Mouse (Mus musculus) heart, embryonic 14.5 days (tissue): ENCODE results near the gene Bves. TPM values are rescaled to one million over a fixed set of nuclear protein-coding genes. Genes with fewer than 3 reads are reported as not detected.

Experiments used
- ATAC-seq: fragments of 200-750 bp; cut with Nextera tagmentation; 2 replicates; pipeline ENCODE4 v1.8.0; 2017; ENCODE audit warnings: low read depth, moderate TSS enrichment; ENCODE audit not compliant: insufficient number of reproducible peaks, insufficient read depth, low FRiP score
- H3K27ac ChIP-seq, 2 experiments: fragments of 200-500 bp in 1 of 2; fragments of 300-500 bp in 1 of 2; sonication (generic) in 1 of 2; replicated peaks in 1 of 2; 2 replicates each; pipeline ENCODE4 v1.5.1; 2012 to 2014; ENCODE audit warnings: low read depth in 2 of 2, low read length in 2 of 2, control low read depth in 1 of 2, mild to moderate bottlenecking in 1 of 2, mixed read lengths in 1 of 2; ENCODE audit not compliant: control insufficient read depth in 1 of 2, insufficient read depth in 1 of 2
- H3K27me3 ChIP-seq: fragments of 300-500 bp; sonication (generic); 2 replicates; pipeline ENCODE4 v1.6.1; 2014; ENCODE audit warnings: mild to moderate bottlenecking, low read length, control low read depth; ENCODE audit not compliant: control insufficient read depth, insufficient read depth
- H3K36me3 ChIP-seq: fragments of 300-500 bp; sonication (generic); 2 replicates; pipeline ENCODE4 v1.6.1; 2014; ENCODE audit warnings: mild to moderate bottlenecking, control low read depth, low read length, mixed read lengths; ENCODE audit not compliant: control insufficient read depth, insufficient read depth
- H3K4me1 ChIP-seq, 2 experiments: fragments of 200-500 bp in 1 of 2; fragments of 300-500 bp in 1 of 2; sonication (generic) in 1 of 2; 2 replicates each; pipeline ENCODE4 v1.6.1; 2012 to 2014; ENCODE audit warnings: low read length in 2 of 2, control low read depth in 1 of 2, mixed read lengths in 1 of 2; ENCODE audit not compliant: control insufficient read depth in 2 of 2, insufficient read depth in 2 of 2
- H3K4me2 ChIP-seq: fragments of 300-500 bp; sonication (generic); 2 replicates; pipeline ENCODE4 v1.6.1; 2014; ENCODE audit warnings: mild to moderate bottlenecking, low read length
- H3K4me3 ChIP-seq, 2 experiments: fragments of 200-500 bp in 1 of 2; fragments of 300-500 bp in 1 of 2; sonication (generic) in 1 of 2; 2 replicates each; pipeline ENCODE4 v1.5.1; 2012 to 2014; ENCODE audit warnings: low read length in 2 of 2, mild to moderate bottlenecking in 2 of 2, control low read depth in 1 of 2, low read depth in 1 of 2, moderate library complexity in 1 of 2; ENCODE audit not compliant: control insufficient read depth in 1 of 2, insufficient read depth in 1 of 2
- H3K9ac ChIP-seq: fragments of 300-500 bp; sonication (generic); 2 replicates; pipeline ENCODE4 v1.6.1; 2014; ENCODE audit warnings: mild to moderate bottlenecking, low read length
- H3K9me3 ChIP-seq: fragments of 300-500 bp; sonication (generic); 2 replicates; pipeline ENCODE4 v1.6.1; 2016; ENCODE audit warnings: low read length, control low read depth; ENCODE audit not compliant: control insufficient read depth
- WGBS: fragments of 180-500 bp; shearing (Covaris S2); extraction: QIAGEN DNeasy Blood & Tissue Kit; methylation state at CpG from one replicate; pipeline ENCODE4 v1.1.7; 2014; 5-methylcytosine and 5-hydroxymethylcytosine counted together
- polyA plus RNA-seq: library from polyadenylated mRNA; unstranded; fragments of >200 nt; fragmentation: Nextera tagmentation; extraction: Ambion mirVana; gene quantifications from 2 replicates; pipeline ENCODE4 v1.2.1, GENCODE M21; 2014

The Bves gene
- polyA plus RNA-seq, 1 experiment from 2014 or later: 123 TPM

- Histone ChIP-seq H3K4me3 (no peak overlapping the region), H3K27me3 (no peaks in the 10 kb centered on the region), H3K9ac (no peak overlapping the region), H3K4me1 (peaks cover 5 to 9% of the 10 kb centered on the region in 2 experiments; a peak in 3 of 4 replicates), H3K4me2 (no peak overlapping the region), H3K36me3 (no peaks in the 10 kb centered on the region), H3K9me3 (no peaks in the 10 kb centered on the region), H3K27ac (no peak overlapping the region)
- ATAC-seq: no peak
- 53% methylated on average over 4 of the region's 4 CpGs for WGBS
Measured at GRCm38 (mm10) chr10:45299509-45299908, 36.1 kb upstream of the Bves start.

DNA sequence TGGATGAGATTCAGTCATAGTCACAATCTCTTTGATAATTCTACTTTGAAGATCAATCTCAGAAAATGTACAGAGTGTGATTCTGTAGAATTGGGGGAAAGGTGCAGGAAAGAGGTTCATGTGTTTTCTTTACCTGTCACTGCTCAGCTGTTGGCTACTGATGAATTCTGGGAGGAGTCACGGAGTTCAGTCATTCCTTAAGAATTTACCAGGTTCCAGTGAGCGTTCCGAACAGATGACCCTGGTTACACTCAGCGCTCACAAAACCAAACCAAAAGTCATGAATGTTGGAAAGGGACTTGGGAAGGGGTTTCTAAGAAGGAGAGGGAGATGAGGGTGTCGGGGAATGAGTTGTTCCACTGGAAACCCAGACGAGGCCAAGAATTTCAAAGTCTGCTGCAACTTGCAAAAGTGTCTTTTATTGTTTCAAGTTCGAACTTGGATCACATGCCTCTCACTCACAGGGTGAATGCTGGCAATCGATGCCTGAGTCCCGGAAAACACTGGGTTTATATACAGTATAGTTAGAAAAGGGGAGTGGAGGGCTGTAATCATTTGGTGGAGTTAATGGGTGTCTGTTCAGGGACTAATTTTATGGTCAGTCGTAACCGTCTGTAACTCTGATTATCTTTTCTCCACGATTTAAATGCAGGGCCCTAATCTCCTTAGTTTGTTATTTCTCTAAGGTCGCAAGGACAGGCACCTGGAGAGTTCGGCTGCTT is 32.1 kb upstream of the Bves start:
- WGBS: 50% methylated on average over 14 of the region's 14 CpGs
- Histone ChIP-seq H3K36me3 (no peaks in the 10 kb centered on the region), H3K27ac (no peak overlapping the region), H3K4me3 (no peak overlapping the region), H3K9ac (no peak overlapping the region), H3K27me3 (no peaks in the 10 kb centered on the region), H3K4me2 (no peak overlapping the region), H3K9me3 (no peaks in the 10 kb centered on the region), H3K4me1 (peaks cover 3 to 11% of the 10 kb centered on the region in 2 experiments; a peak in 3 of 4 replicates)
- no peak for ATAC-seq

DNA sequence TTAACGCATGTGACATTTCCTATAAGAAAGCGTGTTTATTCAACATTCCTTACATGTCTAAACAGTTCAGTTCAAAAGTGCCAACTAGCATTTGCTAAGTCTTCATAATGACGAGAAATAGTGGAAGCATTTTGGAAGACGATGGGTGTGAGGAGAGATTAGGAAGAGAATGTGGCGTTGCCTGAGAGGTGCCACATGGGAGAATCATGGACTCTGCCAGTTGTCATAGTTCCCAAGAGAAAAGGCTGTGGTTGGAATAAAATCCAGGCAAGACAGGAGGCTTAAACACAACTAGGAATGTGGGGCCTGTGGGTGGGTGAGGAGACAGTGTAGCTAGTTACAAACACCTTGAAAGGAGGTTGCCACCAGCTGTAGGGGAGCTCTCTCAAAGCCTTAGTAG is 30.4 kb upstream of the Bves start:
- WGBS: 75% methylated on average over 5 of the region's 5 CpGs
- Histone ChIP-seq H3K4me1 (peaks cover 3 to 11% of the 10 kb centered on the region in 2 experiments; a peak in 3 of 4 replicates), H3K9ac (no peak overlapping the region), H3K4me3 (no peak overlapping the region), H3K27ac (no peak overlapping the region), H3K9me3 (no peaks in the 10 kb centered on the region), H3K27me3 (no peaks in the 10 kb centered on the region), H3K36me3 (no peaks in the 10 kb centered on the region), H3K4me2 (no peak overlapping the region)
- ATAC-seq: no peak

DNA sequence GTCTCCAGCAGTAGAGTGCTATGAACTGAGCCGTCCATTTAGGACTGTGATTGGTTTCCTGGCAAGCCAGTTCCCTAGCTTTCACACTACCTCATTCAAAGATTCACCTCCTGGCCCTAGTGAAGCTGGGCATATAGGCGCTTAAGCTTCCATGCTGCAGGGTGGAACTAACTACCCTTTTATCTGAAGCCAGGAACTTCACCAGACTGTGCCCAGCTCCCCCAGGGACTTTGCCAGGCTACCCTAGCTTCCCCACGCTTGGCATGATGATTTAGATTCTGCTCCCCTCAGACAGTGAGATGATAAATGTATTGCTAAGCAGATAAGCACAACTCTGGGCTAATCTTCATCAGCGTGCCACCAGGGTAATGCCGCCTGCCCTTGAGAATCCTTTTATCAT is 24.4 kb upstream of the Bves start:
- WGBS: 68% methylated on average over 5 of the region's 5 CpGs
- Histone ChIP-seq H3K4me2 (no peak overlapping the region), H3K4me3 (no peak overlapping the region), H3K9ac (no peak overlapping the region), H3K27ac (no peak overlapping the region), H3K36me3 (peaks cover 17% of the 10 kb centered on the region), H3K4me1 (no peaks in the 10 kb centered on the region; a peak in 1 of 4 replicates), H3K27me3 (no peaks in the 10 kb centered on the region), H3K9me3 (no peaks in the 10 kb centered on the region)
- ATAC-seq: no peak

GRCm38 (mm10) chr10:45311624-45312023 is 23.9 kb upstream of the Bves start:
- Histone ChIP-seq H3K36me3 (peaks cover 22% of the 10 kb centered on the region), H3K4me1 (no peaks in the 10 kb centered on the region), H3K4me2 (no peak overlapping the region), H3K9me3 (0 out of 2 replicates have a peak, but pooled peaks cover 3% of the 10 kb centered on the region), H3K4me3 (no peak overlapping the region), H3K27ac (no peak overlapping the region), H3K27me3 (no peaks in the 10 kb centered on the region), H3K9ac (no peak overlapping the region)
- ATAC-seq: no peak
- 79% methylated on average over 7 of the region's 7 CpGs for WGBS

GRCm38 (mm10) chr10:45314865-45315264 is 20.7 kb upstream of the Bves start:
- Histone ChIP-seq H3K4me1 (no peaks in the 10 kb centered on the region), H3K9me3 (peaks cover 11% of the 10 kb centered on the region), H3K4me3 (no peak overlapping the region), H3K27me3 (no peaks in the 10 kb centered on the region), H3K9ac (no peak overlapping the region), H3K27ac (no peak overlapping the region), H3K4me2 (no peak overlapping the region), H3K36me3 (peaks cover 48% of the 10 kb centered on the region)
- ATAC-seq: no peak
- WGBS: 94% methylated on average over 16 of the region's 16 CpGs

GRCm38 (mm10) chr10:45318922-45319321 is 16.6 kb upstream of the Bves start:
- peaks cover 11% of the 10 kb centered on the region for H3K9me3 ChIP-seq
- no peaks in the 10 kb centered on the region for H3K27me3 ChIP-seq
- no peak for ATAC-seq
- 84% methylated on average over 5 of the region's 5 CpGs for WGBS
- no peak overlapping the region for H3K27ac ChIP-seq
- no peak overlapping the region for H3K9ac ChIP-seq
- no peak overlapping the region for H3K4me3 ChIP-seq
- peaks cover 55% of the 10 kb centered on the region for H3K36me3 ChIP-seq
- H3K4me2 ChIP-seq: no peak overlapping the region
- 0 out of 4 replicates have a peak, but pooled peaks cover 0 to under 1% of the 10 kb centered on the region in 2 experiments for H3K4me1 ChIP-seq

DNA sequence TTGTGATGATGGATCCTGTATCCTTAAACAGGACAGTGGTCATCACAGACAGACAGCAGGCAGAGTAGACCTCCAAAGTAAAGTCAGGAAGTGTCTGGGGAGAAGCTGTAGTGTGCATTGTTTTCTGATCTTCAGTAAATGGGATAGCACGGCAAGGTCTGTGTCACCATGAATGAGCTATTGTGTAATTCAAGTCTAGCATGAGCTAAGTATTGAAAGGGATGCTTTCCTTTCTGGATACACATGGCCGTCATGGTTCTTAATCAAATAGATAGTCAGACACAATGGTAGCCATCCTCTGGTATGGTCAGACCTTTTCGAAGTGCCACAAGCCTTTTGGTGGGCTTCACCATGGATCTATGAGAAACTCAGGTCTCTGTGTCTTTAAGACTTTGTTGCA is 15.3 kb upstream of the Bves start:
- WGBS: 89% methylated on average over 3 of the region's 3 CpGs

More for the DNA sequence above, 15.3 kb upstream of the Bves start:
- Histone ChIP-seq H3K27me3 (no peaks in the 10 kb centered on the region), H3K9ac (no peak overlapping the region), H3K4me1 (0 out of 4 replicates have a peak, but pooled peaks cover 0 to 2% of the 10 kb centered on the region in 2 experiments), H3K27ac (no peak overlapping the region), H3K36me3 (peaks cover 46% of the 10 kb centered on the region), H3K4me3 (no peak overlapping the region), H3K4me2 (no peak overlapping the region), H3K9me3 (peaks cover 11% of the 10 kb centered on the region)
- no peak for ATAC-seq
